Mouse (Mus musculus): Measurements from ENCODE around the gene Fam122c.

GRCm38 (mm10) chrX:53255195-53255594 is 18.0 kb upstream of the Fam122c start:
- no peak for TF ChIP-seq POLR2A (IDR thresholded peaks at IDR 0.05; ENCODE audit: insufficient read depth, low read depth, low read length)
- no peak for TF ChIP-seq CTCF (IDR thresholded peaks at IDR 0.05; ENCODE audit: insufficient read depth, low read depth, low read length)

Measured in olfactory bulb, adult 2 months (tissue).